Comparison of ENCODE assay signal across 26 mouse cellular contexts in the genomic region with DNA sequence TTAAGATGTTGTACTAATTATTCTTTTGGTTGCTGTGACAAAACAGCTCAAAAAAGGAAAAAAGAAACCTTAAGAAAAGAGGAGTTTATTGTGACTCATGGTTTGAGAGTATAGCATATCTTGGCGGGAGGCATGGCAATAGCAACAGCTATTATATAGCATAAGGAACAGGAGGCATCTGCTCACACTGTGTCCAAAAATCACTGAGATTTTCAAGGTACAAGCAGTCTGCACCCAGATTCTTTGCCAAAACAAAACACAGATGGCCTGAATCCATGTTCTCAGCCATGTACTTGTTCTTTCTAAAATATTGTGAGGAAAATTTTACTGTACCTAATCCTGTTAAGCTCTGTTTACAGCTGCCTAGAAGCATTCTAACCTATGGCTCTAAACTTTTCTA.
DNase-seq lines count a peak whose midpoint lies in the region; ATAC-seq lines count a peak whose summit lies in the region.
"Had no signal": no experiment of that assay in that cellular context is flagged by ENCODE, and none has a peak within 500 bp of the region (broad histone marks: within the 10 kb centered on the region; RNA-seq: fewer than 3 reads in every experiment).

No protein-coding gene starts in this region.

- H3K4me3 ChIP-seq in midbrain, embryonic 13.5 days (replicated peaks) = no peak overlapping the region
- H3K4me3 ChIP-seq: erythroblast, embryonic 14.5 days; gastrocnemius, adult 2 months; hindbrain, embryonic 13.5 days; midbrain, embryonic 10.5 days had no signal

- H3K27me3 ChIP-seq in midbrain, embryonic 13.5 days = no peaks in the 10 kb centered on the region
- H3K27me3 ChIP-seq: hindbrain, embryonic 13.5 days had no signal

- WGBS in midbrain, embryonic 13.5 days = 96% methylated on average over 1 of the region's 1 CpGs

- peak; percentile 18 for DNase-seq in layer of hippocampus, adult 11-12 months (ENCODE audit: low spot score)
- no peak for DNase-seq in layer of hippocampus, postnatal 25 days (ENCODE audit: extremely low spot score in 1 of 2, low spot score in 1 of 2)
- peak; percentile 16 for DNase-seq in cerebellum, adult 8-10 months
- DNase-seq in layer of hippocampus, adult 8-10 months (ENCODE audit: low spot score in 2 of 2) = peak; percentile 6 to 19
- no peak for DNase-seq in spleen, postnatal 36 days (ENCODE audit: low spot score in 2 of 2)
- DNase-seq: adrenal gland, postnatal 36 days; B cell, adult 2 months; gastrocnemius, adult 2 months; gastrocnemius, postnatal 36 days; heart, adult 18-20 months; heart, postnatal 4 days; kidney, adult 8-10 months; kidney, postnatal 4 days; liver; lung, adult 2 months; lung, postnatal 10 days; right cerebral cortex, postnatal 4 days had no signal

- no peaks in the 10 kb centered on the region for H3K36me3 ChIP-seq in midbrain, embryonic 13.5 days
- H3K36me3 ChIP-seq: hindbrain, embryonic 13.5 days; midbrain, embryonic 10.5 days had no signal

- H3K4me2 ChIP-seq in midbrain, embryonic 13.5 days (replicated peaks) = no peak overlapping the region
- H3K4me2 ChIP-seq: heart, embryonic 11.5 days; hindbrain, embryonic 13.5 days had no signal

- no peak overlapping the region for H3K27ac ChIP-seq in midbrain, embryonic 13.5 days
- H3K27ac ChIP-seq: gastrocnemius, adult 2 months; hindbrain, embryonic 13.5 days; kidney, postnatal 0 days; liver, embryonic 14.5 days; midbrain, embryonic 10.5 days had no signal

- no peak for ATAC-seq in midbrain, embryonic 13.5 days
- ATAC-seq: intestine, embryonic 16.5 days; midbrain, embryonic 16.5 days had no signal

- H3K9ac ChIP-seq in midbrain, embryonic 13.5 days (replicated peaks) = no peak overlapping the region
- H3K9ac ChIP-seq: hindbrain, embryonic 13.5 days; liver, embryonic 14.5 days had no signal

- no peaks in the 10 kb centered on the region for H3K9me3 ChIP-seq in midbrain, embryonic 13.5 days
- H3K9me3 ChIP-seq: hindbrain, embryonic 13.5 days; midbrain, embryonic 10.5 days had no signal

- H3K4me1 ChIP-seq in midbrain, embryonic 13.5 days (replicated peaks) = no peaks in the 10 kb centered on the region
- H3K4me1 ChIP-seq: hindbrain, embryonic 13.5 days; midbrain, embryonic 10.5 days had no signal

Comparison
In these comparisons a context has a peak if more than half of its experiments do, and no peak if none do; other contexts are left out.
1. DNase-seq: peak in layer of hippocampus, adult 11-12 months (single experiment), cerebellum, adult 8-10 months (single experiment) and layer of hippocampus, adult 8-10 months (2 of 2); none in layer of hippocampus, postnatal 25 days (0 of 2) and spleen, postnatal 36 days (0 of 2).